ENCODE assay signal across 8 mouse cellular contexts in genomic region chr10:85956871-85957419, GRCm38 (mm10). TPM values are rescaled to one million over a fixed set of nuclear protein-coding genes. Genes with fewer than 3 reads are reported as not detected.
DNase-seq lines count a peak whose midpoint lies in the region; ATAC-seq and TF ChIP-seq lines count a peak whose summit lies in the region.

No protein-coding gene starts in this region.

- H3K9me3 ChIP-seq in heart, embryonic 12.5 days (replicated peaks) = no peaks in the 10 kb centered on the region
- no peaks in the 10 kb centered on the region for H3K9me3 ChIP-seq in MEL (replicated peaks; ENCODE audit: insufficient read depth, low read length)
- no peaks in the 10 kb centered on the region for H3K9me3 ChIP-seq in forebrain, embryonic 12.5 days
- no peaks in the 10 kb centered on the region for H3K9me3 ChIP-seq in limb, embryonic 15.5 days

- TF ChIP-seq CTCF in MEL (IDR thresholded peaks at IDR 0.05 in 2 of 3, conservative IDR thresholded peaks at IDR 0.05 in 1 of 3; ENCODE audit: control insufficient read depth in 1 of 3, insufficient read depth in 1 of 3, low read depth in 2 of 3, low read length in 3 of 3, poor library complexity in 1 of 3, severe bottlenecking in 1 of 3) = no peak
- no peak for TF ChIP-seq CTCF in olfactory bulb, adult 2 months (IDR thresholded peaks at IDR 0.05; ENCODE audit: insufficient read depth, low read depth, low read length)

- no peak for DNase-seq in heart, postnatal 36 days
- peak; percentile 60 for DNase-seq in MEL (ENCODE audit: low read depth, low spot score)
- DNase-seq in left cerebral cortex, postnatal 36 days (ENCODE audit: low spot score in 2 of 2) = no peak
- no peak for DNase-seq in kidney, adult 8-10 months

- intact Hi-C loops in heart, postnatal 36 days (cut with DNase I) = loop anchor here (5.0 to 10.0 kb wide), 2 partner anchors 40 to 748 kb away; partner anchors contain the start of genes Hsp90b1, Prdm4 and Ttc41
- intact Hi-C loops in left cerebral cortex, postnatal 36 days (cut with DNase I) = loop anchor here (5.0 to 10.0 kb wide), 2 partner anchors 85 to 748 kb away; partner anchors contain the start of genes Hsp90b1 and Ttc41

- no peak for TF ChIP-seq POLR2A in MEL (IDR thresholded peaks at IDR 0.05; ENCODE audit: control insufficient read depth in 1 of 2, insufficient read depth in 1 of 2, low read depth in 1 of 2, low read length in 2 of 2, poor library complexity in 1 of 2)
- TF ChIP-seq POLR2A in olfactory bulb, adult 2 months (IDR thresholded peaks at IDR 0.05; ENCODE audit: insufficient read depth, low read depth, low read length) = no peak

- H3K27me3 ChIP-seq in heart, embryonic 12.5 days (replicated peaks) = no peaks in the 10 kb centered on the region
- 0 out of 4 replicates have a peak, but pooled peaks cover 0 to 1% of the 10 kb centered on the region in 2 experiments for H3K27me3 ChIP-seq in MEL (ENCODE audit: control insufficient read depth in 1 of 2, insufficient read depth in 2 of 2, low read length in 2 of 2)
- H3K27me3 ChIP-seq in forebrain, embryonic 12.5 days = peaks cover 6% of the 10 kb centered on the region; the same call in 1 of the 2 replicates
- H3K27me3 ChIP-seq in limb, embryonic 15.5 days = no peaks in the 10 kb centered on the region

- H3K9ac ChIP-seq in heart, embryonic 12.5 days = peak overlapping the region; percentile 94
- H3K9ac ChIP-seq in MEL (ENCODE audit: control insufficient read depth, low read depth, low read length, poor library complexity, severe bottlenecking) = peak overlapping the region; percentile 99
- peak overlapping the region; percentile 93 for H3K9ac ChIP-seq in forebrain, embryonic 12.5 days
- H3K9ac ChIP-seq in limb, embryonic 15.5 days = peak overlapping the region; percentile 82

- ATAC-seq in heart, embryonic 12.5 days (ENCODE audit: insufficient number of reproducible peaks, low FRiP score) = no peak
- ATAC-seq in forebrain, embryonic 12.5 days (ENCODE audit: low FRiP score) = 0 out of 2 replicates have a peak, but pooled peaks have one; percentile 10
- no peak for ATAC-seq in limb, embryonic 15.5 days (ENCODE audit: insufficient number of reproducible peaks, low FRiP score, low TSS enrichment, low read depth)

- peaks cover 30% of the 10 kb centered on the region for H3K36me3 ChIP-seq in heart, embryonic 12.5 days
- peaks cover 7 to 9% of the 10 kb centered on the region in 2 experiments for H3K36me3 ChIP-seq in MEL (ENCODE audit: control insufficient read depth in 1 of 2, insufficient read depth in 2 of 2, low read length in 2 of 2)
- H3K36me3 ChIP-seq in forebrain, embryonic 12.5 days (replicated peaks) = peaks cover 33% of the 10 kb centered on the region
- H3K36me3 ChIP-seq in limb, embryonic 15.5 days = peaks cover 30% of the 10 kb centered on the region

- 4% methylated on average over 20 of the region's 20 CpGs for WGBS in heart, embryonic 12.5 days
- 6% methylated on average over 20 of the region's 20 CpGs for WGBS in forebrain, embryonic 12.5 days
- WGBS in limb, embryonic 15.5 days = 2% methylated on average over 20 of the region's 20 CpGs
- WGBS in olfactory bulb, adult 2 months = 3% methylated on average over 20 of the region's 20 CpGs

- H3K4me3 ChIP-seq in heart, embryonic 12.5 days = peak overlapping the region; percentile 82
- H3K4me3 ChIP-seq in MEL (ENCODE audit: control insufficient read depth in 1 of 2, insufficient read depth in 1 of 2, low read depth in 2 of 2, low read length in 2 of 2) = peak overlapping the region; percentile 67 to 100
- H3K4me3 ChIP-seq in forebrain, embryonic 12.5 days (replicated peaks) = peak overlapping the region; percentile 96
- H3K4me3 ChIP-seq in limb, embryonic 15.5 days = peak overlapping the region; percentile 87
- H3K4me3 ChIP-seq in olfactory bulb, adult 2 months (ENCODE audit: insufficient read depth, low read depth, low read length) = peak overlapping the region; percentile 79

- H3K79me2 ChIP-seq in MEL (ENCODE audit: control insufficient read depth, insufficient read depth, low read length, poor library complexity) = peaks cover 26% of the 10 kb centered on the region

- peak overlapping the region; percentile 67; the same call in 1 of the 2 replicates for H3K27ac ChIP-seq in heart, embryonic 12.5 days (ENCODE audit: poor library complexity, severe bottlenecking)
- peak overlapping the region; percentile 90 for H3K27ac ChIP-seq in MEL (ENCODE audit: control insufficient read depth, low read depth, low read length)
- H3K27ac ChIP-seq in forebrain, embryonic 12.5 days = 0 out of 2 replicates have a peak overlapping the region, but pooled peaks have one; percentile 74
- peak overlapping the region; percentile 82 for H3K27ac ChIP-seq in limb, embryonic 15.5 days
- H3K27ac ChIP-seq in olfactory bulb, adult 2 months (ENCODE audit: insufficient read depth, low read depth, low read length) = peak overlapping the region; percentile 1; the same call in 1 of the 2 replicates

- peaks cover 11% of the 10 kb centered on the region for H3K4me1 ChIP-seq in heart, embryonic 12.5 days (replicated peaks)
- H3K4me1 ChIP-seq in MEL (ENCODE audit: control insufficient read depth in 1 of 2, insufficient read depth in 2 of 2, low read length in 2 of 2) = no peaks in the 10 kb centered on the region
- peaks cover 8% of the 10 kb centered on the region for H3K4me1 ChIP-seq in forebrain, embryonic 12.5 days
- peaks cover 4% of the 10 kb centered on the region; the same call in 1 of the 2 replicates for H3K4me1 ChIP-seq in limb, embryonic 15.5 days
- no peaks in the 10 kb centered on the region for H3K4me1 ChIP-seq in olfactory bulb, adult 2 months (ENCODE audit: control insufficient read depth, insufficient read depth, low read length)

- TF ChIP-seq RAD21 in MEL (IDR thresholded peaks at IDR 0.05; ENCODE audit: low read depth, low read length) = no peak

- H3K4me2 ChIP-seq in heart, embryonic 12.5 days = peak overlapping the region; percentile 81
- H3K4me2 ChIP-seq in forebrain, embryonic 12.5 days = peak overlapping the region; percentile 78
- H3K4me2 ChIP-seq in limb, embryonic 15.5 days = peak overlapping the region; percentile 69

- no peak for TF ChIP-seq EP300 in MEL (IDR thresholded peaks at IDR 0.05; ENCODE audit: low read depth in 1 of 2, low read length in 2 of 2)

TF ChIP-seq in MEL, 35 proteins besides CTCF, POLR2A, EP300 and RAD21:
- TF ChIP-seq MXI1 (IDR thresholded peaks at IDR 0.05; ENCODE audit: low read depth, low read length) = peak; percentile 35
- TF ChIP-seq MAX (IDR thresholded peaks at IDR 0.05; ENCODE audit: low read length) = peak; percentile 69
- peak; percentile 12; the same call in 1 of the 2 replicates for TF ChIP-seq SIN3A (IDR thresholded peaks at IDR 0.05; ENCODE audit: low read length)
- TF ChIP-seq JUND (IDR thresholded peaks at IDR 0.05; ENCODE audit: low read depth, low read length) = no peak
TF ChIP-seq in MEL: peak in this region for 3.

RNA-seq across cellular contexts. Expression of gene Rtcb, which starts 0.7 kb away (rescaled TPM):
- polyA plus RNA-seq in heart, embryonic 12.5 days (2016; fragmentation: Nextera tagmentation; extraction: Ambion mirVana) = 122 and 124 TPM in 2 replicates
- total RNA-seq in heart, postnatal 36 days (2021) = 10 to 100 TPM; 76.8 to 82.1 TPM
- total RNA-seq in MEL (2012; rRNA removed) = 203 and 215 TPM in 2 replicates
- 100 to 1,000 TPM; 110 to 197 TPM for polyA plus RNA-seq in MEL (2012; ENCODE audit: insufficient read depth in 1 of 2, insufficient read length in 2 of 2, low read depth in 1 of 2, low replicate concordance in 2 of 2, missing spikeins in 1 of 2)
- 192 and 195 TPM in 2 replicates for polyA plus RNA-seq in forebrain, embryonic 12.5 days (2016; fragmentation: Nextera tagmentation; extraction: Ambion mirVana)
- 183 and 187 TPM in 2 replicates for polyA plus RNA-seq in limb, embryonic 15.5 days (2015; fragmentation: Nextera tagmentation; extraction: Ambion mirVana)
- not detected in 2 replicates for polyA plus RNA-seq in olfactory bulb, adult 2 months (2012; ENCODE audit: insufficient read depth, insufficient read length, low replicate concordance, missing spikeins)
- 100 to 1,000 TPM in 1 of 2 experiments, 10 to 100 TPM in 1; 97.6 to 107 TPM for total RNA-seq in left cerebral cortex, postnatal 36 days (2021)

RNA-seq across cellular contexts. Expression of gene Ascl4, which starts 29.5 kb away (rescaled TPM):
- polyA plus RNA-seq in heart, embryonic 12.5 days (2016; fragmentation: Nextera tagmentation; extraction: Ambion mirVana) = not detected in 2 replicates
- total RNA-seq in heart, postnatal 36 days (2021) = not detected
- not detected in 2 replicates for total RNA-seq in MEL (2012; rRNA removed)
- not detected for polyA plus RNA-seq in MEL (2012; ENCODE audit: insufficient read depth in 1 of 2, insufficient read length in 2 of 2, low read depth in 1 of 2, low replicate concordance in 2 of 2, missing spikeins in 1 of 2)
- polyA plus RNA-seq in forebrain, embryonic 12.5 days (2016; fragmentation: Nextera tagmentation; extraction: Ambion mirVana) = 0.56 and 0.82 TPM in 2 replicates
- 1.4 and 1.6 TPM in 2 replicates for polyA plus RNA-seq in limb, embryonic 15.5 days (2015; fragmentation: Nextera tagmentation; extraction: Ambion mirVana)
- polyA plus RNA-seq in olfactory bulb, adult 2 months (2012; ENCODE audit: insufficient read depth, insufficient read length, low replicate concordance, missing spikeins) = not detected in 2 replicates
- under 1 TPM in 1 of 2 experiments, not detected in 1; 0.32 TPM for total RNA-seq in left cerebral cortex, postnatal 36 days (2021)

RNA-seq across cellular contexts. Expression of gene Prdm4, which starts 40.0 kb away (rescaled TPM):
- 17.2 and 18.6 TPM in 2 replicates for polyA plus RNA-seq in heart, embryonic 12.5 days (2016; fragmentation: Nextera tagmentation; extraction: Ambion mirVana)
- 10 to 100 TPM; 10.2 to 12.8 TPM for total RNA-seq in heart, postnatal 36 days (2021)
- 24.8 and 26.2 TPM in 2 replicates for total RNA-seq in MEL (2012; rRNA removed)
- polyA plus RNA-seq in MEL (2012; ENCODE audit: insufficient read depth in 1 of 2, insufficient read length in 2 of 2, low read depth in 1 of 2, low replicate concordance in 2 of 2, missing spikeins in 1 of 2) = 10 to 100 TPM; 38.5 to 43.4 TPM
- polyA plus RNA-seq in forebrain, embryonic 12.5 days (2016; fragmentation: Nextera tagmentation; extraction: Ambion mirVana) = 29.6 and 33.9 TPM in 2 replicates
- 11.8 and 15.3 TPM in 2 replicates for polyA plus RNA-seq in limb, embryonic 15.5 days (2015; fragmentation: Nextera tagmentation; extraction: Ambion mirVana)
- polyA plus RNA-seq in olfactory bulb, adult 2 months (2012; ENCODE audit: insufficient read depth, insufficient read length, low replicate concordance, missing spikeins) = not detected in 2 replicates
- total RNA-seq in left cerebral cortex, postnatal 36 days (2021) = 10 to 100 TPM; 24.0 to 27.0 TPM

RNA-seq across cellular contexts. Expression of gene Bpifc, which starts 54.8 kb away (rescaled TPM):
- polyA plus RNA-seq in heart, embryonic 12.5 days (2016; fragmentation: Nextera tagmentation; extraction: Ambion mirVana) = not detected in 2 replicates
- not detected for total RNA-seq in heart, postnatal 36 days (2021)
- not detected in 2 replicates for total RNA-seq in MEL (2012; rRNA removed)
- under 1 TPM in 1 of 2 experiments, not detected in 1; 0.03 TPM for polyA plus RNA-seq in MEL (2012; ENCODE audit: insufficient read depth in 1 of 2, insufficient read length in 2 of 2, low read depth in 1 of 2, low replicate concordance in 2 of 2, missing spikeins in 1 of 2)
- polyA plus RNA-seq in forebrain, embryonic 12.5 days (2016; fragmentation: Nextera tagmentation; extraction: Ambion mirVana) = not detected in 2 replicates
- polyA plus RNA-seq in limb, embryonic 15.5 days (2015; fragmentation: Nextera tagmentation; extraction: Ambion mirVana) = 21.3 and 22.3 TPM in 2 replicates
- not detected in 2 replicates for polyA plus RNA-seq in olfactory bulb, adult 2 months (2012; ENCODE audit: insufficient read depth, insufficient read length, low replicate concordance, missing spikeins)
- total RNA-seq in left cerebral cortex, postnatal 36 days (2021) = under 1 TPM; 0.14 to 0.15 TPM

Comparison
In these comparisons a context has a peak if more than half of its experiments do, and no peak if none do; other contexts are left out.
1. H3K27ac ChIP-seq: peak in every context shown above with its lines; median percentile 90 in MEL; 82 in limb, embryonic 15.5 days; 74 in forebrain, embryonic 12.5 days; 67 in heart, embryonic 12.5 days; 1 in olfactory bulb, adult 2 months.
2. RNA of gene Prdm4, which starts 40.0 kb away (polyA plus RNA-seq): 38.5 to 43.4 TPM in MEL, 29.6 to 33.9 TPM in forebrain, embryonic 12.5 days, 17.2 to 18.6 TPM in heart, embryonic 12.5 days and 11.8 to 15.3 TPM in limb, embryonic 15.5 days; not detected in olfactory bulb, adult 2 months; every median in the first group is over 10 times any median in the second.
3. Peak in every context shown above with its lines, with median percentiles within 50 percentile points of each other: H3K4me2 ChIP-seq, H3K4me3 ChIP-seq and H3K9ac ChIP-seq.